Mouse (Mus musculus) intestine, embryonic 14.5 days (tissue): ENCODE data around the gene Impg2. TPM values are rescaled to one million over a fixed set of nuclear protein-coding genes. Genes with fewer than 3 reads are reported as not detected.

Experiments
- ATAC-seq: fragments of 200-750 bp; cut with Nextera tagmentation; replicated peaks from 2 replicates; pipeline ENCODE4 v1.8.0; 2017; ENCODE audit warnings: low read depth, moderate number of reproducible peaks, moderate TSS enrichment, moderate library complexity; ENCODE audit not compliant: low FRiP score, low TSS enrichment
- DNase-seq: peaks from one replicate; pipeline ENCODE4 v3.0.0-alpha.2; 2018; ENCODE audit warnings: low spot score
- H3K27ac ChIP-seq: fragments of 300-500 bp; sonication (generic); 2 replicates; pipeline ENCODE4 v1.5.1; 2014; ENCODE audit warnings: low read depth, mild to moderate bottlenecking, control low read depth
- H3K27me3 ChIP-seq: fragments of 300-500 bp; sonication (generic); replicated peaks from 2 replicates; pipeline ENCODE4 v1.6.1; 2014; ENCODE audit warnings: low read length, control low read depth; ENCODE audit not compliant: control insufficient read depth, insufficient read depth
- H3K36me3 ChIP-seq: fragments of 300-500 bp; sonication (generic); 2 replicates; pipeline ENCODE4 v1.6.1; 2014; ENCODE audit warnings: low read length, control low read depth; ENCODE audit not compliant: control insufficient read depth, insufficient read depth
- H3K4me1 ChIP-seq: fragments of 300-500 bp; sonication (generic); replicated peaks from 2 replicates; pipeline ENCODE4 v1.6.1; 2014; ENCODE audit warnings: low read length, control low read depth, mixed read lengths; ENCODE audit not compliant: control insufficient read depth, insufficient read depth
- H3K4me2 ChIP-seq: fragments of 300-500 bp; sonication (generic); 2 replicates; pipeline ENCODE4 v1.6.1; 2014; ENCODE audit warnings: low read length
- H3K4me3 ChIP-seq: fragments of 300-500 bp; sonication (generic); 2 replicates; pipeline ENCODE4 v1.5.1; 2014; ENCODE audit warnings: low read depth, low read length, control low read depth, mixed read lengths
- H3K9ac ChIP-seq: fragments of 300-500 bp; sonication (generic); 2 replicates; pipeline ENCODE4 v1.6.1; 2014; ENCODE audit warnings: mild to moderate bottlenecking, low read length
- H3K9me3 ChIP-seq: fragments of 300-500 bp; sonication (generic); 2 replicates; pipeline ENCODE4 v1.6.1; 2016; ENCODE audit warnings: low read length, control low read depth; ENCODE audit not compliant: control insufficient read depth
- polyA plus RNA-seq: library from polyadenylated mRNA; unstranded; fragments of >200 nt; fragmentation: Nextera tagmentation; extraction: Ambion mirVana; gene quantifications from 2 replicates; pipeline ENCODE4 v1.2.1, GENCODE M21; 2014

Impg2 gene
- polyA plus RNA-seq, 1 experiment from 2014 or later: 0.05 TPM

- H3K9ac ChIP-seq: no peak overlapping the region
- DNase-seq (no peak), ATAC-seq (no peak)
- no peaks in the 10 kb centered on the region for H3K4me1 ChIP-seq
- H3K36me3 ChIP-seq: no peaks in the 10 kb centered on the region
- H3K27me3 ChIP-seq: no peaks in the 10 kb centered on the region
- no peak overlapping the region for H3K27ac ChIP-seq
- no peak overlapping the region for H3K4me3 ChIP-seq
- no peaks in the 10 kb centered on the region for H3K9me3 ChIP-seq
- H3K4me2 ChIP-seq: no peak overlapping the region
Measured at GRCm38 (mm10) chr16:56311291-56311690, 107.2 kb downstream of the Impg2 start.

Other genes with a start within 250 kb of the Impg2 start
- 882 and 886 TPM in 2 replicates for gene Rpl24, start 238.0 kb upstream of the Impg2 start, polyA plus RNA-seq
- 18.9 and 20.3 TPM in 2 replicates for gene Zbtb11, start 230.4 kb upstream of the Impg2 start, polyA plus RNA-seq
- gene Pcnp, start 174.6 kb upstream of the Impg2 start, polyA plus RNA-seq: 195 and 219 TPM in 2 replicates
- 28.5 and 29.6 TPM in 2 replicates for gene Trmt10c, start 166.5 kb upstream of the Impg2 start, polyA plus RNA-seq
- gene Senp7, start 156.0 kb upstream of the Impg2 start, polyA plus RNA-seq: 28.0 and 31.0 TPM in 2 replicates